Mouse (Mus musculus): ENCODE data around the gene Ttll3. TPM values are rescaled to one million over a fixed set of nuclear protein-coding genes. Genes with fewer than 3 reads are reported as not detected.
A peak's percentile ranks its signal among the peaks of the same experiment; 100 is the strongest.

The Ttll3 gene
- total RNA-seq, 2 experiments from 2014 or later = 1.7 to 2.7 TPM

GRCm38 (mm10) chr6:113426696-113427095, 37.6 kb downstream of the Ttll3 start:
- no peak for DNase-seq

- DNase-seq = peak; percentile 66
Measured at GRCm38 (mm10) chr6:113427397-113427796, 38.3 kb downstream of the Ttll3 start.

- DNase-seq = no peak
Measured at GRCm38 (mm10) chr6:113428006-113428405, 38.9 kb downstream of the Ttll3 start.

GRCm38 (mm10) chr6:113429965-113430364, 40.9 kb downstream of the Ttll3 start:
- DNase-seq = no peak

GRCm38 (mm10) chr6:113430846-113431245, 41.8 kb downstream of the Ttll3 start:
- no peak for DNase-seq

GRCm38 (mm10) chr6:113431801-113432200, 42.7 kb downstream of the Ttll3 start:
- DNase-seq = no peak

GRCm38 (mm10) chr6:113433661-113434060, 44.6 kb downstream of the Ttll3 start:
- no peak for DNase-seq

GRCm38 (mm10) chr6:113434691-113435090, 45.6 kb downstream of the Ttll3 start:
- DNase-seq = no peak

GRCm38 (mm10) chr6:113435664-113436205, 46.7 kb downstream of the Ttll3 start, which contains the start of gene Cidec:
Gene Cidec (minus strand): TSS chr6:113435760.
- no peak for DNase-seq

- no peak for DNase-seq
Measured at GRCm38 (mm10) chr6:113437135-113437534, 48.1 kb downstream of the Ttll3 start.

GRCm38 (mm10) chr6:113438721-113439430, 49.8 kb downstream of the Ttll3 start:
- DNase-seq = no peak

- no peak for DNase-seq
Measured at GRCm38 (mm10) chr6:113440686-113441085, 51.6 kb downstream of the Ttll3 start.

GRCm38 (mm10) chr6:113441147-113441680, 52.2 kb downstream of the Ttll3 start:
- peak; percentile 80 for DNase-seq

- DNase-seq = no peak
Measured at GRCm38 (mm10) chr6:113442087-113442441, 53.0 kb downstream of the Ttll3 start.

GRCm38 (mm10) chr6:113442442-113443090, 53.5 kb downstream of the Ttll3 start, which contains the start of gene Jagn1:
Gene Jagn1 (plus strand): TSS chr6:113442569.
- peak; percentile 92 for DNase-seq

GRCm38 (mm10) chr6:113443091-113443490, 54.0 kb downstream of the Ttll3 start:
- DNase-seq = no peak

GRCm38 (mm10) chr6:113444207-113444965, 55.3 kb downstream of the Ttll3 start:
- DNase-seq = no peak

- DNase-seq = no peak
Measured at GRCm38 (mm10) chr6:113447639-113448038, 58.6 kb downstream of the Ttll3 start.

GRCm38 (mm10) chr6:113451839-113452238, 62.8 kb downstream of the Ttll3 start:
- DNase-seq = no peak

- no peak for DNase-seq
Measured at GRCm38 (mm10) chr6:113455007-113455406, 65.9 kb downstream of the Ttll3 start.

- DNase-seq = no peak
Measured at GRCm38 (mm10) chr6:113457952-113458534, 69.0 kb downstream of the Ttll3 start, which contains the start of gene Il17re. Gene Il17re (plus strand): TSS chr6:113458484.

GRCm38 (mm10) chr6:113458635-113459034, 69.6 kb downstream of the Ttll3 start:
- no peak for DNase-seq

All from heart, postnatal 4 days (tissue).